Mouse (Mus musculus): ENCODE data around the gene Fbxo48. TPM values are rescaled to one million over a fixed set of nuclear protein-coding genes. Genes with fewer than 3 reads are reported as not detected.

Gene Fbxo48
- total RNA-seq, 2 experiments from 2014 or later = 2.2 to 2.5 TPM

Other genes starting within 250 kb of the Fbxo48 start
- 10 to 100 TPM; 18.1 to 20.1 TPM for gene Egfr, start 199.2 kb upstream of the Fbxo48 start, total RNA-seq (2021)
- 100 to 1,000 TPM; 191 to 194 TPM for gene Cnrip1, start 100.2 kb downstream of the Fbxo48 start, total RNA-seq (2021)
- gene Plek, start 101.0 kb downstream of the Fbxo48 start, total RNA-seq (2021) = 1 to 10 TPM; 4.4 to 4.5 TPM
- 100 to 1,000 TPM; 217 to 218 TPM for gene Ppp3r1, start 207.9 kb downstream of the Fbxo48 start, total RNA-seq (2021)
- gene Wdr92, start 230.7 kb downstream of the Fbxo48 start, total RNA-seq (2021) = 1 to 10 TPM; 7.1 to 7.7 TPM

Data from left cerebral cortex, postnatal 4 days (tissue).